Mouse (Mus musculus) liver, embryonic 15.5 days (tissue): ENCODE results near the gene Slc2a5. TPM values are rescaled to one million over a fixed set of nuclear protein-coding genes. Genes with fewer than 3 reads are reported as not detected.

Experiments
- ATAC-seq: fragments of 200-750 bp; cut with Nextera tagmentation; 2 replicates; pipeline ENCODE4 v1.8.0; 2017; ENCODE audit warnings: moderate number of reproducible peaks, mild to moderate bottlenecking, moderate library complexity; ENCODE audit not compliant: insufficient read depth
- H3K27ac ChIP-seq: fragments of 300-500 bp; sonication (generic); replicated peaks from 2 replicates; pipeline ENCODE4 v1.5.1; 2015; ENCODE audit warnings: mild to moderate bottlenecking, inconsistent platforms
- H3K27me3 ChIP-seq: fragments of 300-500 bp; sonication (generic); 2 replicates; pipeline ENCODE4 v1.6.1; 2015; ENCODE audit warnings: mild to moderate bottlenecking, inconsistent platforms
- H3K36me3 ChIP-seq: fragments of 300-500 bp; sonication (generic); replicated peaks from 2 replicates; pipeline ENCODE4 v1.6.1; 2015; ENCODE audit warnings: moderate library complexity, mild to moderate bottlenecking, inconsistent platforms
- H3K4me1 ChIP-seq: fragments of 300-500 bp; sonication (generic); replicated peaks from 2 replicates; pipeline ENCODE4 v1.6.1; 2015; ENCODE audit warnings: inconsistent platforms
- H3K4me2 ChIP-seq: fragments of 300-500 bp; sonication (generic); 2 replicates; pipeline ENCODE4 v1.6.1; 2015; ENCODE audit warnings: moderate library complexity, mild to moderate bottlenecking, inconsistent platforms
- H3K4me3 ChIP-seq: fragments of 300-500 bp; sonication (generic); replicated peaks from 2 replicates; pipeline ENCODE4 v1.5.1; 2015; ENCODE audit warnings: mild to moderate bottlenecking, inconsistent platforms
- H3K9ac ChIP-seq: fragments of 300-500 bp; sonication (generic); 2 replicates; pipeline ENCODE4 v1.6.1; 2015; ENCODE audit warnings: moderate library complexity, mild to moderate bottlenecking, inconsistent platforms
- H3K9me3 ChIP-seq: fragments of 300-500 bp; sonication (generic); replicated peaks from 2 replicates; pipeline ENCODE4 v1.6.1; 2016; ENCODE audit warnings: inconsistent platforms
- WGBS: fragments of 180-500 bp; shearing (Covaris S2); methylation state at CpG from one replicate; pipeline ENCODE4 v1.1.7; 2015; ENCODE audit warnings: mixed read lengths; ENCODE audit not compliant: insufficient replicate concordance; 5-methylcytosine and 5-hydroxymethylcytosine counted together
- polyA plus RNA-seq: library from polyadenylated mRNA; unstranded; fragments of >200 nt; fragmentation: Nextera tagmentation; extraction: Ambion mirVana; gene quantifications from 2 replicates; pipeline ENCODE4 v1.2.1, GENCODE M21; 2015

Gene Slc2a5
- polyA plus RNA-seq, 1 experiment from 2014 or later: 0.21 TPM

DNA sequence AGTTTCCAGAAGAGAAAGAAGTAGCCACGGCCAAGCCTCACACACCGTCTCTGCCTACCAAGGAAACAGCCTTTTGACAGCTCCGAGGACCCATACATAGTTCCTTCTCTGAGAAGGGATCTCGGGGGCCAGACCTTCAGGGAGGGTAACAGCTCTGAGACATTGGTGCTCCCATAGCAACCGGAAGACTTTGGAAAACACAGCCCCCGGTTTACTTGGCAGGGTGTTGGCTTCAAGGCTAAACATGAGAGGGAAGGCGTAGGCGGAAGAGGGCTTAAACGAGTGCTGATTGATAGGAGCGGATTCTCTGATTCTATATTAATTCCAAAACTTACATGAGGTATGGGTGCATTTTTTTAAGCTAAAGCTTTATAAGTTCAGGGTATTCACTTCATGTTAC, 49.3 kb downstream of the Slc2a5 start:
- WGBS: 65% methylated on average over 10 of the region's 10 CpGs

GRCm38 (mm10) chr4:150172107-150172506, 53.0 kb downstream of the Slc2a5 start:
- no peak overlapping the region for H3K9ac ChIP-seq
- H3K4me3 ChIP-seq: no peak overlapping the region
- H3K27me3 ChIP-seq: no peaks in the 10 kb centered on the region; the same call in 1 of the 2 replicates
- H3K36me3 ChIP-seq: no peaks in the 10 kb centered on the region
- 44% methylated on average over 8 of the region's 8 CpGs for WGBS
- H3K9me3 ChIP-seq: no peaks in the 10 kb centered on the region
- no peak overlapping the region for H3K4me2 ChIP-seq
- H3K27ac ChIP-seq: no peak overlapping the region
- ATAC-seq: peak; percentile 23; the same call in 1 of the 2 replicates
- H3K4me1 ChIP-seq: peaks cover 9% of the 10 kb centered on the region

More for the DNA sequence above, 49.3 kb downstream of the Slc2a5 start:
- peaks cover 12% of the 10 kb centered on the region for H3K4me1 ChIP-seq
- no peaks in the 10 kb centered on the region for H3K9me3 ChIP-seq
- H3K4me2 ChIP-seq: no peak overlapping the region
- no peak for ATAC-seq
- no peaks in the 10 kb centered on the region for H3K36me3 ChIP-seq
- no peak overlapping the region for H3K4me3 ChIP-seq
- H3K27ac ChIP-seq: no peak overlapping the region
- H3K27me3 ChIP-seq: no peaks in the 10 kb centered on the region; the same call in 1 of the 2 replicates
- no peak overlapping the region for H3K9ac ChIP-seq

DNA sequence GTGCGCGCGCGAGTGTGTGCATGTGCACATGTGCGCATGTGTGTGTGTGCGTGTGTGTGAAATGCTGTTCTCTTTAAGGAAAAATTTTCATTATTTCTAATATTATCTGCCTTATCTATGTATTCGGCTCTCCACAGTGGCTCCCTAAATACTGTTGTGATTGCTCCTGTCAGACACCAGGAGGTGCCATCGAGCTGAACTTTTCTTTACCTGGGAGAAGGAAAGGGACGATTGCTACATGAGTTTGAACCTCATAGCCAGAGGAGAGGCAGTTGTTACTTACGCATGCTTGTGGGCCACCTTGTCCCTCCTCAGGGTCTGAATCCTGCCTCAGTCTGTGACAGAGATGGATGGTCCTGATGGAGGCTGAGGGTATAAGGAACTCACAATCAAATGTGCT, 54.2 kb downstream of the Slc2a5 start:
- no peak overlapping the region for H3K9ac ChIP-seq
- H3K9me3 ChIP-seq: no peaks in the 10 kb centered on the region
- H3K36me3 ChIP-seq: no peaks in the 10 kb centered on the region
- H3K27me3 ChIP-seq: no peaks in the 10 kb centered on the region
- H3K4me3 ChIP-seq: no peak overlapping the region
- H3K27ac ChIP-seq: no peak overlapping the region
- WGBS: 49% methylated on average over 10 of the region's 10 CpGs
- H3K4me1 ChIP-seq: peaks cover 9% of the 10 kb centered on the region
- no peak overlapping the region for H3K4me2 ChIP-seq
- no peak for ATAC-seq

GRCm38 (mm10) chr4:150174027-150174426, 54.9 kb downstream of the Slc2a5 start:
- H3K4me1 ChIP-seq: peaks cover 9% of the 10 kb centered on the region
- H3K9me3 ChIP-seq: no peaks in the 10 kb centered on the region
- H3K9ac ChIP-seq: no peak overlapping the region
- no peak overlapping the region for H3K4me3 ChIP-seq
- no peaks in the 10 kb centered on the region for H3K36me3 ChIP-seq
- H3K4me2 ChIP-seq: no peak overlapping the region
- H3K27ac ChIP-seq: no peak overlapping the region
- WGBS: 89% methylated on average over 14 of the region's 14 CpGs
- no peak for ATAC-seq
- H3K27me3 ChIP-seq: no peaks in the 10 kb centered on the region

- peaks cover 9% of the 10 kb centered on the region for H3K4me1 ChIP-seq
- no peak overlapping the region for H3K9ac ChIP-seq
- peak overlapping the region; percentile 37 for H3K4me2 ChIP-seq
- H3K36me3 ChIP-seq: no peaks in the 10 kb centered on the region
- H3K4me3 ChIP-seq: no peak overlapping the region
- H3K27me3 ChIP-seq: no peaks in the 10 kb centered on the region
- under 1% methylated on average over 7 of the region's 7 CpGs for WGBS
- ATAC-seq: no peak
- no peaks in the 10 kb centered on the region for H3K9me3 ChIP-seq
- no peak overlapping the region for H3K27ac ChIP-seq
Measured at GRCm38 (mm10) chr4:150176535-150176934, 57.5 kb downstream of the Slc2a5 start.

- H3K4me3 ChIP-seq: no peak overlapping the region
- no peaks in the 10 kb centered on the region for H3K9me3 ChIP-seq
- no peak overlapping the region for H3K4me2 ChIP-seq
- H3K4me1 ChIP-seq: peaks cover 4% of the 10 kb centered on the region
- no peaks in the 10 kb centered on the region for H3K36me3 ChIP-seq
- ATAC-seq: no peak
- no peak overlapping the region for H3K27ac ChIP-seq
- no peak overlapping the region for H3K9ac ChIP-seq
- no peaks in the 10 kb centered on the region for H3K27me3 ChIP-seq
- WGBS: 41% methylated on average over 8 of the region's 8 CpGs
Measured at GRCm38 (mm10) chr4:150177122-150177521, 58.0 kb downstream of the Slc2a5 start.

- no peak overlapping the region for H3K4me2 ChIP-seq
- 52% methylated on average over 4 of the region's 4 CpGs for WGBS
- ATAC-seq: no peak
Measured at GRCm38 (mm10) chr4:150178131-150178530, 59.0 kb downstream of the Slc2a5 start.

DNA sequence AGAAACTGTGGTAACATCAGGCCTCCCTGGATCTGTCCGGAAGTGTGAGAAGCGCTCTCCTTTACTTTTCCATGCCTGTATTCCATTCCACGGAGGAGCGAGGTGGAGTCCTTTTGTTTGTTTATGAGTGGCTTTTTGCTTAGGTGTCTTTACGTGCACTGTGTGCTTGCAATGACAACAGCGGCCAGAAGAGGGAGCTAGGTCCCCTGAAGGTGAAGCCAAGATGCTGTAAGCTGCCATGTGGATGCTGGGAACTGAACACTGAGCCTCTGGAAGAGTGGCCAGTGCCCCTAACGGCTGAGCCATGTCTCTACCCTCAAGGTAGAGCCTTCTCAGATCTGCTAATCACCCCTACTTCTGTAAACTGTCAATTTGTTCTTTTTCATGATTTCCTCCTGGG, 62.2 kb downstream of the Slc2a5 start:
- Histone ChIP-seq H3K27ac (no peak overlapping the region), H3K27me3 (no peaks in the 10 kb centered on the region), H3K4me3 (no peak overlapping the region), H3K4me1 (no peaks in the 10 kb centered on the region; the same call in 1 of the 2 replicates), H3K9me3 (no peaks in the 10 kb centered on the region), H3K4me2 (no peak overlapping the region), H3K36me3 (no peaks in the 10 kb centered on the region), H3K9ac (no peak overlapping the region)
- 71% methylated on average over 7 of the region's 7 CpGs for WGBS
- ATAC-seq: no peak

More at GRCm38 (mm10) chr4:150178131-150178530, 59.0 kb downstream of the Slc2a5 start:
- H3K27me3 ChIP-seq: no peaks in the 10 kb centered on the region
- H3K27ac ChIP-seq: no peak overlapping the region
- no peaks in the 10 kb centered on the region for H3K9me3 ChIP-seq
- H3K9ac ChIP-seq: no peak overlapping the region
- H3K36me3 ChIP-seq: no peaks in the 10 kb centered on the region
- H3K4me1 ChIP-seq: no peaks in the 10 kb centered on the region; the same call in 1 of the 2 replicates
- no peak overlapping the region for H3K4me3 ChIP-seq

- Histone ChIP-seq H3K9ac (no peak overlapping the region), H3K27ac (no peak overlapping the region), H3K9me3 (no peaks in the 10 kb centered on the region), H3K4me2 (no peak overlapping the region), H3K36me3 (no peaks in the 10 kb centered on the region), H3K4me1 (no peaks in the 10 kb centered on the region), H3K27me3 (no peaks in the 10 kb centered on the region), H3K4me3 (no peak overlapping the region)
- no peak for ATAC-seq
- WGBS: 40% methylated on average over 11 of the region's 11 CpGs
Measured at GRCm38 (mm10) chr4:150188236-150188635, 69.2 kb downstream of the Slc2a5 start.

GRCm38 (mm10) chr4:150192199-150192598, 73.1 kb downstream of the Slc2a5 start:
- Histone ChIP-seq H3K27me3 (no peaks in the 10 kb centered on the region), H3K36me3 (no peaks in the 10 kb centered on the region), H3K27ac (no peak overlapping the region), H3K9me3 (no peaks in the 10 kb centered on the region), H3K4me2 (no peak overlapping the region), H3K9ac (no peak overlapping the region), H3K4me1 (no peaks in the 10 kb centered on the region), H3K4me3 (no peak overlapping the region)
- no peak for ATAC-seq
- 59% methylated on average over 6 of the region's 6 CpGs for WGBS
